Mouse (Mus musculus) urinary bladder, postnatal 36 days (tissue): ENCODE measurements at regions not wholly inside any gene's neighbourhood (a gene's known extent, or its start where the extent isn't known, plus 50 kb on each side); places are given as distances from the start of the nearest gene placed in this dataset.

Source experiments
- DNase-seq, 2 experiments: peaks; one replicate each; pipeline ENCODE4 v3.0.0; 2022; ENCODE audit warnings: low spot score in 2 of 2, mixed read lengths in 1 of 2

- no peak for DNase-seq
Measured at GRCm38 (mm10) chr11:40624126-40624778, 70.8 kb downstream of the Mat2b start.

DNA sequence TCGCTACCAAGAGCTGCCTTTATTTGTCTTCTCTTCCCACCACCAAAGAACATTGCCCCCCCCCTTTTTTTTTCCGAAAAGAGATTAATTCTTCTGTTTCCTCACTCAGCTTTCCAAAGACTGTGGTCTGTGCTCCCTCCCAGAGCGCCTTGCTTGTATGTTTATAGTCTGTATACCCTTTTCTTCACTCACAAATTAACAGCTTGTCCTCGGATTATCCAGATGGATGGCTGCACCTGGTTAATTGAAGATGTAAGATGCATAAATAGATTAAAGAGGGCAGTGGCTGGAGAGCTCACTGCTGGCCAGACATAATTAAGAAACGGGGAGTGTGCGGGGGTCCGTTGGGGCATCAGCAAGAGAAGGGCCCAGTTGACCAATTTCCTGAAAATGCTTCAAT is 75.0 kb downstream of the Mat2b start:
- DNase-seq: no peak

GRCm38 (mm10) chr11:40603008-40603407 is 92.0 kb downstream of the Mat2b start:
- DNase-seq: no peak

- DNase-seq: no peak
Measured at GRCm38 (mm10) chr11:40601572-40601909, 93.5 kb downstream of the Mat2b start.

- no peak for DNase-seq
Measured at GRCm38 (mm10) chr11:40600773-40601571, 94.0 kb downstream of the Mat2b start.

GRCm38 (mm10) chr11:40599956-40600772 is 94.8 kb downstream of the Mat2b start:
- no peak for DNase-seq

GRCm38 (mm10) chr11:40596347-40596746 is 98.7 kb downstream of the Mat2b start:
- no peak for DNase-seq

GRCm38 (mm10) chr11:40592056-40592455 is 102.9 kb downstream of the Mat2b start:
- no peak for DNase-seq

- no peak for DNase-seq
Measured at GRCm38 (mm10) chr11:40573758-40574139, 121.3 kb downstream of the Mat2b start.

- no peak for DNase-seq
Measured at GRCm38 (mm10) chr11:40572953-40573757, 121.8 kb downstream of the Mat2b start.

DNA sequence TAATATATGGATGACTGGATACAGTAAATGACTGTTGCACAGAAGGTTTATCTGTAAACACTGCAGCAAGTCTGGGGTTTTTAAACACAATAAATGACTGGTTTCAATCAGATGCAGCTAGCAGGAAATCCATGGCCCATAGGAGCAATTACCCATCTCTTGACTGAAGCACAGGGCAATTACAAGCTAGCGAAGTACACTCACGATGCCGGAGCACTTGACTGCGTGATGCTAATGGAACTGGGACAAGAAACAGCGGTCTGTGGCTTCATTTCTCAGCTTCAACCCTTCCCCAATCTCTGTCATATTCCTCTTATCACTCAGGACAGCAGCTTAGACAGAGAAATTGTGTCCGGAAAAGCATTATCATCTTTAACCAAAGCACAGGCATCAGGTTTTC is 132.1 kb downstream of the Mat2b start:
- no peak for DNase-seq

DNA sequence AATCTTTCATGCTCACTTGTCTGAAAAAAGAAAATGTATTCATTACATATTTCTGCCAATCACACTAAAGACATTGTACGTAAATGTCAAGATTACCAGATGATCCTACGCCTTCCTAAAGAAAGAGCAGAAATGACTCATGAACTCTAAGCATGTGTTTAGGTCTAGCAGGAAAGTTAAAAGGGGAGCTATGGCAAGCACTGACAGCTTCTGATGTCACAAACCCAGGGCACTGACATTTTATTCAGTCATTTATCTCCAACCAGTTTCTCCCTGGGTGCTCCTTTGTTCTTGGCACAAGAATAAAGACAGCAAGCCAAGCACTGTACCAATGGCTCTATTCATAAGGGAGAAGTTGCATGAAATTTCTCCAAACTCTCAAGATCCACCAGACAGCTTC is 133.0 kb downstream of the Mat2b start:
- no peak for DNase-seq

DNA sequence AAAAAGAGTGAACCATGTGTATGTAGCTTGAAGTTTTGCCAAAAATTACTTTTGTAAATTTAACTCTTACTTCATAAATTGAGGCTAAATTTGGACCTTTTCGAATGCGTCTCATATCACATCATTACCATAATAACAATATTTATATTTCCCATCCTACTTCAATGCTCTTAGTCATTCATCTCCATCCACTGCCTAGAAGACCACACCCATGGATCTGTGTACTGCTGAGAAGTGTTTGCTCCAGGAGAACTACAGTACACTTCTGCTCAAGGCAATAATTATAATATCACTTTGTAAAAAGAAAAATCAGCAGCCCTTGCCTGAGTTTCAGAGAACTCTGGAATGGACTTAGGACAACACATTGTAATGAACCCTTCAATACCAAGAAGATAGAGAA is 133.6 kb downstream of the Mat2b start:
- DNase-seq: no peak

DNA sequence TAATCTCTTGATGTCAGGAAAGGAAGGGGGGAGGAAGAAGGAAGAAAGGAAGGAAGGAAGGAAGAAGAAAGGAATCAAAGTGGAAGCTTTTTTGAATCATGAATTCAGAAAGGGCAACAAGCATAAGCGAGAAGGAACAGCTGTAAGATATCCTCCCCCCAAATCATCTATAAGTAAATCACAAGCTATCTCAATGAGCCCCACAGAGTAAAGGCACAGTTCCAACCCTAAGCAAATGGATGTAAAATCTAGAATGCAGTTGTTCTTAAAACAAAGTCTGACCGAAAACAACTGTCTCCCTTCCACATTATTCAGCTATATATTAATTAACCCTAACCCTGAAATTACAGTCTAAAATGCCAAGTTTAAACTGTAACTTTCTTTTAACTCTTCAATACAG is 136.5 kb downstream of the Mat2b start:
- DNase-seq: no peak

GRCm38 (mm10) chr11:40554867-40555794 is 139.9 kb downstream of the Mat2b start:
- no peak for DNase-seq

DNA sequence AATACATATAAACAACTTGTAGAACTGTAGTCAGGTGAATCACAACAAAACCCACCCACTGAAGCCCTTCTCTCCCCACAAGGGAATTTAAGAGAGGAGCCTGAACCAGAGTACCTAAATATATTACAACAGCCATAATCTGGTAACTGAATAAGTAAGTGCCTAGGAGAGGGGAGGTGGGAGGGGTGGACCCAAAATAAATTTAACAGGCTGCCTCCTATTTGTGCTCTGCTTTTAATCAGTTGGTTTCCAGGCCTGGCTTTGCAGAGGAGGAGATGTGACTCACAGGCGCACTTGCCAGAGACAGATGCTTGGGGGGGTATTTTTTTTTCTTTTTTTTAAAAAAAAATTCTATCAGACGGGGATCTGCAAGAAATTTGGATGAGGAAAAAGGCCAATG is 142.9 kb downstream of the Mat2b start:
- DNase-seq: no peak

GRCm38 (mm10) chr11:40546596-40546995 is 148.4 kb downstream of the Mat2b start:
- no peak for DNase-seq

DNA sequence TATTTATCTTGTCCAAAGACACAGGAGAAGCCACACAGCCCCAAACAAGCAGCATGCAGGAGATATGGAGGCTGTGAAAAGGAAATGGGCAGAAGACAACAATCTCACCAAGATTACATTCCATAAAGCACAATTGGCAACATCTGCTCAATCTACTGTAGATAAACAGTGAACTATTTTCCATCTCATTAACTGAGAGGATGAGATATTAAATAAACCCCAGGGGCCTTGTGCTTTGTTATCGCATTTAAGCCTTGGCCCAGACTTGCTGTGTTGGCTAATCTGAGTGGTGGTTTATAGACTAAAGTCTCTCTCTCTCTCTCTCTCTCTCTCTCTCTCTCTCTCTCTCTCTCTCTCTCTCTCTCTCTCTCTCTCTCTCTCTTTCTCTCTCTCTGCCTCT is 149.5 kb downstream of the Mat2b start:
- no peak for DNase-seq

GRCm38 (mm10) chr11:40540229-40540628 is 154.8 kb downstream of the Mat2b start:
- no peak for DNase-seq

- no peak for DNase-seq
Measured at GRCm38 (mm10) chr11:40539776-40540175, 155.2 kb downstream of the Mat2b start.
